Mouse (Mus musculus): ENCODE data around the gene Itpk1. TPM values are rescaled to one million over a fixed set of nuclear protein-coding genes. Genes with fewer than 3 reads are reported as not detected.

Itpk1 gene
- total and polyA plus RNA-seq, 2 experiments from 2014 or later, result 35.7 to 69.0 TPM

DNA sequence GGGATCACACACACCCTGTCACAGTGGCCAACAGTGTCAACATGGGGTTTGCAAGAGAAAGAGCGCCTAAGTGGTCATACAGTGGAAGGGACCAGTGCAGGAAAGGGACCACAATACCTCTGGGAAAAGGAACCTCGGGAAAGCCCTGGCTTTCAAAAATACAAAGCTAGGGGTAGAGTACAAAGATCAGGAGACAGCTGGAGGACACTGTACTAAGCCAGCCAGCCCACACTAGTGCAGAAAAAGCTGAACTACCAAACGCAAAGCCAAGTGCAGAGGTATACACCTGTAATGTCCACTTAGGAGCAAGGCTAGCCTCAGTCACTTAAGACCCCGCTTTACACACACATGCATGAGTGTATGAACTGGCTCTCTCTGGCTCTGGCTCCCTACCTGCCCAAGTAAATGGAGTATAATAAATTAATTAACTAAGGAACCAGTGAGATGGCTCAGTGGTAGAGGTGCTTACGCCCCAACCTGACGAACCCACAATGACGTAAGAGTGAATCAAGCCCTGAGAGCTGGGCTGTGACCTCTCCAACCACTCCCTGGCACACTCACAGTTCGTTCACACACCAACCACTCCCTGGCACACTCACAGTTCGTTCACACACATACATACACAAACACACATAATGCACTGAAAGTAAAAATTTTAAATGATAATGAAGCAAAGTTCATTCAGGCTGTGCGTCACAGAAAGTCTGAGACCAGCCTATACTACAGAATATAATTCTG lies 39.1 kb downstream of the Itpk1 start:
- TF ChIP-seq CTCF (IDR thresholded peaks at IDR 0.05; ENCODE audit: low read depth), result no peak
- 86% methylated on average over 10 of the region's 10 CpGs for WGBS
- no peak for DNase-seq (ENCODE audit: low spot score)
- no peaks in the 10 kb centered on the region for H3K27me3 ChIP-seq (ENCODE audit: insufficient read depth, low read length)
- ATAC-seq, result 0 out of 2 replicates have a peak, but pooled peaks have one; percentile 24
- no peak overlapping the region for H3K4me2 ChIP-seq (ENCODE audit: low read depth, low read length)
- H3K36me3 ChIP-seq (ENCODE audit: insufficient read depth, low read length), result no peaks in the 10 kb centered on the region
- 0 out of 2 replicates have a peak, but pooled peaks cover 6% of the 10 kb centered on the region for H3K4me1 ChIP-seq (ENCODE audit: insufficient read depth, low read length)
- H3K9ac ChIP-seq (replicated peaks; ENCODE audit: low read length), result no peak overlapping the region
- no peak overlapping the region for H3K4me3 ChIP-seq (ENCODE audit: low read length)
- no peaks in the 10 kb centered on the region for H3K9me3 ChIP-seq (ENCODE audit: low read length)
- no peak overlapping the region for H3K27ac ChIP-seq

DNA sequence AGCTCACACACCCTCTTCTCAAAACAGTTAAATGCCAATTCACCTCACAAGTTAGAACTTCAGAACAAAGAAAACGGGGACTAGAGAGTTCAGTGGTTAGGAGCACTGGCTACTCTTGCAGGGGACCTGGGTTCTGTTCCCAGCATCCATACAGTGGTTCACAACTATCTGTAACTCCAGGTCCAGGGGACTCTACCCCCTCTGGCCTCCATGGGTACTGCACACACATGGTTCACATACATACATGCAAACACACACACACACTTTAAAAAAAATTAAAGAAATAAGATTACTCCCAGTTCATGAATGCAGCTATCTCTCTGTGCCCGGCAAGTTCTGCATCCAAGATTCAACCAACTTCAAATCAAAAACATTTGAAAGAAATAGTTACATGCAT lies 40.7 kb downstream of the Itpk1 start:
- peak; percentile 17 for TF ChIP-seq CTCF (IDR thresholded peaks at IDR 0.05; ENCODE audit: low read depth)
- Histone ChIP-seq H3K9me3 (ENCODE audit: low read length) (no peaks in the 10 kb centered on the region), H3K9ac (replicated peaks; ENCODE audit: low read length) (no peak overlapping the region), H3K4me2 (ENCODE audit: low read depth, low read length) (no peak overlapping the region), H3K4me1 (ENCODE audit: insufficient read depth, low read length) (0 out of 2 replicates have a peak, but pooled peaks cover 6% of the 10 kb centered on the region), H3K36me3 (ENCODE audit: insufficient read depth, low read length) (no peaks in the 10 kb centered on the region), H3K27me3 (ENCODE audit: insufficient read depth, low read length) (no peaks in the 10 kb centered on the region), H3K4me3 (ENCODE audit: low read length) (no peak overlapping the region), H3K27ac (no peak overlapping the region)
- WGBS, result 99% methylated on average over 2 of the region's 2 CpGs
- DNase-seq (ENCODE audit: low spot score) (no peak), ATAC-seq (no peak)

DNA sequence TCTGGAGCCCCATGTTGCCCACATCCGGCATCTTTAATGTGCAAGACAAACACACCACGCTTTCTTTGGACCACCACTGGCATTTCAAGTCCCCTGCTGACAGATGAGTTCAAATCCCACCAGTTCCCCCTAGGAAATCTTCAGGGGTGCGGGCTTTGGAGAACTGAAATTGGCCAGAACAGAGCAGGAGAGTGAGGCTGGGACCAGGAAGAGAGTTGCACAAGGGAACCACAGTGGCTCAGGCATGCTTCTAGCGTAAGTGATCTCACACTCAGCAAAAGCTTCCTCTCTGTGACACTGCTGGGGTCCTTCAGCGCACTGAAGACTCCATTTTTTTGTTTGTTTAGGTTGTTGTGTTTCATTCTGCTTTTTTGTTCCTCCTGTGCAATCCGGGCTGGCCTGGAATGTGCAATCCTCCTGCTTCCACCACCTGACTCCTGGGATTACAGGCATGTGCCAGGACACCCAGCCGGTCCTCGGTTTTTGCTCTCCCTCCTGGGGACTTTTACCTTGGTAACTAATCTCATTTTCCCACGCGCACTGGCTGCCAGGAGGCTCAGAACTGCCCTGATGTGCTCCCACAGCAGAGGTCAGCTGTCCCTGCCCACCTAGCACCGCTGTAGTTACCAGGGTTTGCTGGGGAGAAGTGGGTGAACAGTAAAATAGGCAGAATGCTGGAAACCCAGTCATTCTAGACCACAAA lies 41.2 kb downstream of the Itpk1 start:
- ATAC-seq, result no peak
- Histone ChIP-seq H3K27me3 (ENCODE audit: insufficient read depth, low read length) (no peaks in the 10 kb centered on the region), H3K9me3 (ENCODE audit: low read length) (no peaks in the 10 kb centered on the region), H3K36me3 (ENCODE audit: insufficient read depth, low read length) (no peaks in the 10 kb centered on the region), H3K9ac (replicated peaks; ENCODE audit: low read length) (no peak overlapping the region), H3K27ac (no peak overlapping the region), H3K4me1 (ENCODE audit: insufficient read depth, low read length) (0 out of 2 replicates have a peak, but pooled peaks cover 6% of the 10 kb centered on the region), H3K4me2 (ENCODE audit: low read depth, low read length) (no peak overlapping the region), H3K4me3 (ENCODE audit: low read length) (no peak overlapping the region)
- DNase-seq (ENCODE audit: low spot score), result no peak
- 75% methylated on average over 11 of the region's 11 CpGs for WGBS
- no peak for TF ChIP-seq CTCF (IDR thresholded peaks at IDR 0.05; ENCODE audit: low read depth)

DNA sequence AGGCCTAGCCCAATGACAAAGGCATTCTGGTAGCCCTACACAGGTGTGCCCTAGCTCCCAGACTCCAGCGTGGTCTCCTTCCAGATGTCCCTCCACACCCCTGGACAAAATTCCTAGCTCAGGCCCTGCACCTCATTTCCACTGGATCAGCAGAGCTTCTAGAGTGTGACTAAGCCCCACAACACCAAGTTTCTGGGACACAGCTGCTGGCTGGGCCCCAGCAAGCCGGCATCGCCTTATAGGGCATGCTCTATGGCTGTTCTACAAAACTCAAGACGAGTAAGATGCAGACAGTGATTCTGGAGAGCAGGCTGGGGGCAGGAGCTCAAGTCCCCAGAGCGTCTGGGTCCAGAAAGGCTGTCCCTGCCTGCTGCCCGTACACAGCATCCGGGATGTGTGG lies 43.0 kb downstream of the Itpk1 start:
- 65% methylated on average over 7 of the region's 7 CpGs for WGBS
- Histone ChIP-seq H3K36me3 (ENCODE audit: insufficient read depth, low read length) (no peaks in the 10 kb centered on the region), H3K9ac (replicated peaks; ENCODE audit: low read length) (no peak overlapping the region), H3K4me1 (ENCODE audit: insufficient read depth, low read length) (0 out of 2 replicates have a peak, but pooled peaks cover 6% of the 10 kb centered on the region), H3K4me2 (ENCODE audit: low read depth, low read length) (no peak overlapping the region), H3K9me3 (ENCODE audit: low read length) (no peaks in the 10 kb centered on the region), H3K27ac (peak overlapping the region; percentile 21; the same call in 1 of the 2 replicates), H3K4me3 (ENCODE audit: low read length) (no peak overlapping the region), H3K27me3 (ENCODE audit: insufficient read depth, low read length) (no peaks in the 10 kb centered on the region)
- DNase-seq (ENCODE audit: low spot score), result no peak
- no peak for TF ChIP-seq CTCF (IDR thresholded peaks at IDR 0.05; ENCODE audit: low read depth)
- peak; percentile 19; the same call in 1 of the 2 replicates for ATAC-seq

DNA sequence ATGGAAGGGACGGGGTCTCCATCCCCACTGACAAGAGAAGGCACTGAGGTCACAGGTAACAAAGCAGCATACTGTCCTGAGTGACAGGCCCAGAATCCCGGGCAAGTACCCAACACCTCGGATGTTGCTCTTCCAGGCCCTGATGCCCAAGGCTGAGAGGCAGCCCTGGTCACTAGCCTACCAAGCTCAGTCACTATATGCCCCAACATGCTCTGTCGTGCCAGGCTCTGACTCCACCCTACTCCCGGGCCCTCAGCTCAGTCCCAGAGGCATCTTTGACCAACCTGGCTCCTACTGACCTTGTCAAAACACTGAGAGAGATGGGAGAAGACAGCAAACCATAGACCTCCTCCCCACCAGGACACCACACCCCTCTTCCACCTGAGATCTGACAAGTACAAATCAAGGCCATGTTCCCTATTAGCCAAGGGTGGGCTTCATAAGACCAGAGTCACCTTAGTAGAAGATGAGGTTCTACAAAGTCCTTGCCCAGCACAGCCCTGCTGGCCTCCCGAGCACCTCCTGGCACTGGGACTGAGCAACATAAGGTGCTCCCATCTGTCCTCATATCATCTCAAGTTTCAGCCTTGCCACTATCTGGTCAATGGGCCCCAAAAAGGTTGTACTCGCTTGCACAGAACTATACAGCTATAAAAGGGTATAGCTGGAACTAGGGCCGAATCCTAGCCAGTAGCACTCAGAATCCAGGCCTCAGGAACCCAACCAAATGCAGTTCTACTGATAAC lies 43.7 kb downstream of the Itpk1 start:
- TF ChIP-seq CTCF (IDR thresholded peaks at IDR 0.05; ENCODE audit: low read depth), result no peak
- Histone ChIP-seq H3K27me3 (ENCODE audit: insufficient read depth, low read length) (no peaks in the 10 kb centered on the region), H3K4me1 (ENCODE audit: insufficient read depth, low read length) (0 out of 2 replicates have a peak, but pooled peaks cover 6% of the 10 kb centered on the region), H3K9ac (replicated peaks; ENCODE audit: low read length) (no peak overlapping the region), H3K36me3 (ENCODE audit: insufficient read depth, low read length) (no peaks in the 10 kb centered on the region), H3K4me3 (ENCODE audit: low read length) (no peak overlapping the region), H3K27ac (peak overlapping the region; percentile 21; the same call in 1 of the 2 replicates), H3K9me3 (ENCODE audit: low read length) (no peaks in the 10 kb centered on the region), H3K4me2 (ENCODE audit: low read depth, low read length) (no peak overlapping the region)
- ATAC-seq (no peak), DNase-seq (ENCODE audit: low spot score) (no peak)
- 83% methylated on average over 8 of the region's 8 CpGs for WGBS

DNA sequence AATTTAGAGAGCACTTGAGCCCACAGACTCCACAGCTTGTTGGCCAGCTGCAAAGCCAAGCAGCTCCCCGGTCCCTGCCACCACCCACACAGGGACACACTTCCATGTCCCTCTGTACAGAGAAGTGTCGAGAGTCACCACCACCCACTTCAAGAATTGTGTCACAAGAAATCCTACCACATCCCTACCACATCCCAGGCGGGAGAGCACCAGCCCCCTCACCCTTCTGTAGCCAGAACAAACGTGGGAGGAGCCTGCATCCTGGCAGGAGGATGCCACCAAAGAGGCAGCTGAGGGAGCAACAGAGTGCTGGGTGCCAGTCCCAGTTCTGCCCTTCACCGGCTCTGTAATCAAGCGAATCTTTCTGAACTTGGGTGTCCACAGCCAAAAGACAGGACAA lies 51.7 kb downstream of the Itpk1 start:
- TF ChIP-seq CTCF (IDR thresholded peaks at IDR 0.05; ENCODE audit: low read depth), result no peak
- H3K4me3 ChIP-seq (ENCODE audit: low read length), result no peak overlapping the region
- no peaks in the 10 kb centered on the region for H3K36me3 ChIP-seq (ENCODE audit: insufficient read depth, low read length)
- H3K4me2 ChIP-seq (ENCODE audit: low read depth, low read length), result no peak overlapping the region
- H3K27ac ChIP-seq, result no peak overlapping the region
- no peaks in the 10 kb centered on the region for H3K9me3 ChIP-seq (ENCODE audit: low read length)
- ATAC-seq (no peak), DNase-seq (ENCODE audit: low spot score) (no peak)
- H3K4me1 ChIP-seq (ENCODE audit: insufficient read depth, low read length), result no peaks in the 10 kb centered on the region
- H3K27me3 ChIP-seq (ENCODE audit: insufficient read depth, low read length), result no peaks in the 10 kb centered on the region
- no peak overlapping the region for H3K9ac ChIP-seq (replicated peaks; ENCODE audit: low read length)
- 61% methylated on average over 6 of the region's 6 CpGs for WGBS

Data from hindbrain, postnatal 0 days (tissue).